Mouse (Mus musculus): Measurements from ENCODE around the gene Gm20388. TPM values are rescaled to one million over a fixed set of nuclear protein-coding genes. Genes with fewer than 3 reads are reported as not detected.

Gm20388 gene
- total RNA-seq, 2 experiments from 2014 or later: 2.4 to 2.6 TPM

- no peak overlapping the region for H3K4me3 ChIP-seq
- TF ChIP-seq CTCF (IDR thresholded peaks at IDR 0.05): no peak
- intact Hi-C loops (cut with DNase I): no loop called here
- no peak for DNase-seq (ENCODE audit: extremely low spot score in 1 of 2, low spot score in 2 of 2)
- no peak overlapping the region for H3K27ac ChIP-seq
Measured at GRCm38 (mm10) chr8:120039313-120039919, 128.8 kb downstream of the Gm20388 start.

GRCm38 (mm10) chr8:120040861-120041260 is 130.2 kb downstream of the Gm20388 start:
- no peak overlapping the region for H3K4me3 ChIP-seq
- TF ChIP-seq CTCF (IDR thresholded peaks at IDR 0.05): no peak; the same call in 1 of the 2 replicates
- peak in 1 of 2 experiments; percentile 23 for DNase-seq (ENCODE audit: extremely low spot score in 1 of 2, low spot score in 2 of 2)
- intact Hi-C loops (cut with DNase I): no loop called here
- no peak overlapping the region for H3K27ac ChIP-seq

- no peak for TF ChIP-seq CTCF (IDR thresholded peaks at IDR 0.05)
- Histone ChIP-seq H3K27ac (no peak overlapping the region), H3K4me3 (no peak overlapping the region)
- intact Hi-C loops (cut with DNase I): no loop called here
- DNase-seq (ENCODE audit: extremely low spot score in 1 of 2, low spot score in 2 of 2): no peak
Measured at GRCm38 (mm10) chr8:120042542-120043312, 132.1 kb downstream of the Gm20388 start.

- Histone ChIP-seq H3K27ac (no peak overlapping the region), H3K4me3 (no peak overlapping the region)
- intact Hi-C loops (cut with DNase I): no loop called here
- no peak for TF ChIP-seq CTCF (IDR thresholded peaks at IDR 0.05)
- no peak for DNase-seq (ENCODE audit: extremely low spot score in 1 of 2, low spot score in 2 of 2)
Measured at GRCm38 (mm10) chr8:120044907-120045306, 134.3 kb downstream of the Gm20388 start.

- DNase-seq (ENCODE audit: extremely low spot score in 1 of 2, low spot score in 2 of 2): no peak
- H3K4me3 ChIP-seq: no peak overlapping the region
- intact Hi-C loops (cut with DNase I): no loop called here
- TF ChIP-seq CTCF (IDR thresholded peaks at IDR 0.05): no peak
- H3K27ac ChIP-seq: no peak overlapping the region; the same call in 1 of the 2 replicates
Measured at GRCm38 (mm10) chr8:120045471-120045870, 134.8 kb downstream of the Gm20388 start.

GRCm38 (mm10) chr8:120046258-120047020 is 135.8 kb downstream of the Gm20388 start:
- H3K4me3 ChIP-seq: no peak overlapping the region
- peak overlapping the region; percentile 81 for H3K27ac ChIP-seq
- DNase-seq (ENCODE audit: extremely low spot score in 1 of 2, low spot score in 2 of 2): peak; percentile 79 to 80
- no peak for TF ChIP-seq CTCF (IDR thresholded peaks at IDR 0.05)
- intact Hi-C loops (cut with DNase I): no loop called here

- intact Hi-C loops (cut with DNase I): no loop called here
- TF ChIP-seq CTCF (IDR thresholded peaks at IDR 0.05): no peak
- no peak for DNase-seq (ENCODE audit: extremely low spot score in 1 of 2, low spot score in 2 of 2)
- Histone ChIP-seq H3K27ac (no peak overlapping the region), H3K4me3 (no peak overlapping the region)
Measured at GRCm38 (mm10) chr8:120049949-120050348, 139.3 kb downstream of the Gm20388 start.

GRCm38 (mm10) chr8:120050376-120050775 is 139.7 kb downstream of the Gm20388 start:
- Histone ChIP-seq H3K4me3 (no peak overlapping the region), H3K27ac (no peak overlapping the region)
- intact Hi-C loops (cut with DNase I): no loop called here
- DNase-seq (ENCODE audit: extremely low spot score in 1 of 2, low spot score in 2 of 2): no peak
- TF ChIP-seq CTCF (IDR thresholded peaks at IDR 0.05): no peak

GRCm38 (mm10) chr8:120051006-120051405 is 140.4 kb downstream of the Gm20388 start:
- Histone ChIP-seq H3K27ac (no peak overlapping the region), H3K4me3 (no peak overlapping the region)
- intact Hi-C loops (cut with DNase I): no loop called here
- no peak for TF ChIP-seq CTCF (IDR thresholded peaks at IDR 0.05)
- DNase-seq (ENCODE audit: extremely low spot score in 1 of 2, low spot score in 2 of 2): no peak

GRCm38 (mm10) chr8:120051908-120052307 is 141.3 kb downstream of the Gm20388 start:
- no peak for DNase-seq (ENCODE audit: extremely low spot score in 1 of 2, low spot score in 2 of 2)
- no peak overlapping the region for H3K27ac ChIP-seq
- no peak for TF ChIP-seq CTCF (IDR thresholded peaks at IDR 0.05)
- H3K4me3 ChIP-seq: no peak overlapping the region
- intact Hi-C loops (cut with DNase I): no loop called here

- intact Hi-C loops (cut with DNase I): no loop called here
- no peak for DNase-seq (ENCODE audit: extremely low spot score in 1 of 2, low spot score in 2 of 2)
- Histone ChIP-seq H3K27ac (no peak overlapping the region), H3K4me3 (no peak overlapping the region)
- TF ChIP-seq CTCF (IDR thresholded peaks at IDR 0.05): no peak
Measured at GRCm38 (mm10) chr8:120052318-120052717, 141.7 kb downstream of the Gm20388 start.

GRCm38 (mm10) chr8:120054833-120055232 is 144.2 kb downstream of the Gm20388 start:
- no peak for DNase-seq (ENCODE audit: extremely low spot score in 1 of 2, low spot score in 2 of 2)
- H3K27ac ChIP-seq: no peak overlapping the region
- intact Hi-C loops (cut with DNase I): no loop called here
- no peak overlapping the region for H3K4me3 ChIP-seq
- no peak for TF ChIP-seq CTCF (IDR thresholded peaks at IDR 0.05)
